Mouse (Mus musculus): ENCODE data around the gene Trmt6.

The Trmt6 gene

GRCm38 (mm10) chr2:132815608-132816314 is at the start of gene Trmt6, which contains the start of gene Mcm8:
Gene Trmt6, minus strand, starts transcription at chr2:132816055.
Gene Mcm8, plus strand, starts transcription at chr2:132816141.
- DNase-seq (ENCODE audit: low spot score) = peak; percentile 88

GRCm38 (mm10) chr2:132863325-132863724 is 47.5 kb upstream of the Trmt6 start:
- DNase-seq (ENCODE audit: low spot score) = no peak

DNA sequence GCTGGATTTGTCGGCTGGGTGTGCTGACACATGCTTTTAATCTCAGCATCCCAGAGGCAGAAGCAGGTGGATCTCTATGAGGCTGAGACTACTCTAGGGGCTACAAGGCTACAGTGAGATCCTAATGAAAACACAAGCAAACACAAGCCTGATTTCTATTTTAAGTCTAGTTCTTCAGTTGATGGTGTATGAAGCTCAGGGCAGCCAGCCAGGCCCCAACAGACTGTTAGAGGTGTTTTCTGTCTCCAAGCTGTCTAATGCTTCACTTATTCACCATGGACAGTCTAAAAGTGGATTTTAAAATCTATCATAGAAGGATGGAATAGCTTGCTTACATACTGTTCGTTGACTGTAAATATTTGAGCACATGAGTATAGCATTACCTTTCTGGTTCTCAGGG is 45.6 kb upstream of the Trmt6 start:
- DNase-seq (ENCODE audit: low spot score) = no peak

DNA sequence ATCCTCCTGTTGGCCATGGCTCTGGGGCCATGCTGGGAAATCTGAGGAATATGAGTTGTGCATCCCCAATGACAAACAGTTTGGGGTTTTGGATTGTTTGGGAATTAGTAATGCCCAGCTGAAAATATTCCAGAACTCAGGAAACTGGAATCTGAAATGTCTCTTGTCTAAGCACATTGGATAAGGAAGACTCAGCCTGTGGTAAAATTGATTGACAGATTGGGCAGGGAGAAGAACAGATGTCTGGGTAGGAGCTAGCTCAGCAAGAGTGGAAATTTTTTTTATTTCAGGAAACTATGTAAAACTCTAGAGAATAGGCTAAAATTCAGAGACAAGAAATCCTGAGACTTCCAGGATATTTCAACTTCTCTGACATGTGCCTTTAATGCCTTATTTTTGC is 44.6 kb upstream of the Trmt6 start:
- no peak for DNase-seq (ENCODE audit: low spot score)

DNA sequence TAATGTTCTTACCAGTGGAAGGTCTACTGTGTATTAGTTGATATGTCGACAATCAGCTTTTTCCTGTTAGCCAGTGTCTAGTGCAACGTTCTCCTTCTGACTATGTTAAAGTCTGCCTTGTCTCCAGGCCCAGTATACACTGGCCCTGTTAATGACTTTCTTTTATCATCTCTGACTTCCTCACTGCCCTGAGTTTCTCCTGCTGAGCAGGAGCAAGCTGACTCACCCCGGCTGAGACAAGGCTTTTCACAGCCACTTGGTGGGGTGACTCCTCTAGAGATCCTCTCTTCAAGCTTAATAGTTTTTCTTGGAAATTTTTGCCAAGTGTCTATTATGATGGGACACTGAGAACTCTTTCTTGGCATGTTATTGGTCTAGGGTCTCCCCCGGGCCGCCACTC is 40.5 kb upstream of the Trmt6 start:
- DNase-seq (ENCODE audit: low spot score) = no peak

- no peak for DNase-seq (ENCODE audit: low spot score)
These were observed 37.2 kb upstream of the Trmt6 start for GRCm38 (mm10) chr2:132853051-132853450.

DNA sequence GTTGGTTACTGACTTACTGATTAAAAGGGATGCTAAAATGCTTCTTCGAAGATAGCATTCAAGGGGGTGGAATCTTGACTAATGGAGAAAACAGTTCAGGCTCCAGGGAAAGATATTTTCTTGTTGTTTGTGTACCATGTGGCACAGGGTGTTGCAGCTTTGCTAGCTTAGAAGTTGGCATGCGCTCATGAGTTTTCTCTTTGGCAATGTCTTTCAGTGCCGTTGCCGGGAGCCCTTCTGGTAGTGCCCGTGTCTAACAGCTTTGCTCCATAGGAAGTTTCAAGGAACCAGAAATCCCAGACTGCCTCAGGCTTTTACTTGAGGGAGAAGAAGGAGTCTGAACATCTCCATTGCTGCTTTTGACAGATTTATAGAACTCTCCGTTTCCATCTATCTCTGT is 33.3 kb upstream of the Trmt6 start:
- DNase-seq (ENCODE audit: low spot score) = no peak

- DNase-seq (ENCODE audit: low spot score) = no peak
These were observed 32.5 kb upstream of the Trmt6 start for GRCm38 (mm10) chr2:132848361-132848760.

- DNase-seq (ENCODE audit: low spot score) = no peak
These were observed 31.7 kb upstream of the Trmt6 start for GRCm38 (mm10) chr2:132847581-132847980.

DNA sequence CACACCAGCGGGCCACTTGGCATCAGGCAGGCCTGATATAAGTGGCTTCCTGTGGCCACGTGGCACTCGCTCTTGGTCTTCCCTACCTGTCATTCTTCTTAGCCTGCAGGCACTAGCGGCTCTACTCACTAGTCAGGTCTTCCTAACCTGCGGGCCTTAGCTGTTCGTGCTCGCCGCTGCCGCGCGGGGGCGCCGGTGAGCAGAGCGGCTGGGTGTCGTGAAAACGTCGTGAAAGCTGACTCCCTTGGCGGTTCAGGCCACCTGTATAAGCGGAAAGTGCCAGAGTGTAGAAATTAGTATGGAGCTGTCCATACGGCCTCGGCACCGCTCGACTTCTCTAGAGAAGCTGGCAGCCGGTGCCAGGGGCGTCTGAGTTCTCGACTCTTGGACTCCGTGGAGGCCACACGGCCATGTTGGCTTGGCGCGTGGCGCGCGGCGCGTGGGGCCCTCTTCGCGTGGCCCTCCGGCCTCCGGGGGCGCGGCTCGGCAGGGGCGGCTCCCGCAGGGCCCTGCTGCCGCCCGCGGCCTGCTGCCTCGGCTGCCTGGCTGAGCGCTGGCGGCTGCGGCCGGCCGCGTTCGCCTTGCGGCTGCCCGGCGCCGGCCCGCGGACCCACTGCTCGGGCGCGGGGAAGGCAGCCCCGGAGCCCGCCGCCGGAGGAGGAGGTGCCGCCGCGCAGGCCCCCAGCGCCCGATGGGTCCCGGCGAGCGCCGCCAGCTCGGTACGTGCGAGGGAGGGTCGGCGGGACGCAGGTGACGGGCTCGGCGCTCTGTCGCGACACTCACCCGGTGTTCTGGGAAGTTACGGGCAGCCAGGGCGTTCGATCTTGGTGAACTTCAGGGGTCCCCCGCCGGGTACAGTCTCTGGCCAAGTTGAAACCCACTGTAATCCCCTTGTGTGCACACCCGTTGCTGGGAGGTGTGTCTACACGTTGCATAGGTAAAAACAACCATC is 30.8 kb upstream of the Trmt6 start, which contains the start of gene Crls1:
Gene Crls1, plus strand, starts transcription at position 260 of the 952 bp plus-strand sequence.
- DNase-seq (ENCODE audit: low spot score) = peak; percentile 98

GRCm38 (mm10) chr2:132841071-132841470 is 25.2 kb upstream of the Trmt6 start:
- no peak for DNase-seq (ENCODE audit: low spot score)

GRCm38 (mm10) chr2:132802976-132803375 is 12.9 kb downstream of the Trmt6 start:
- no peak for DNase-seq (ENCODE audit: low spot score)

DNA sequence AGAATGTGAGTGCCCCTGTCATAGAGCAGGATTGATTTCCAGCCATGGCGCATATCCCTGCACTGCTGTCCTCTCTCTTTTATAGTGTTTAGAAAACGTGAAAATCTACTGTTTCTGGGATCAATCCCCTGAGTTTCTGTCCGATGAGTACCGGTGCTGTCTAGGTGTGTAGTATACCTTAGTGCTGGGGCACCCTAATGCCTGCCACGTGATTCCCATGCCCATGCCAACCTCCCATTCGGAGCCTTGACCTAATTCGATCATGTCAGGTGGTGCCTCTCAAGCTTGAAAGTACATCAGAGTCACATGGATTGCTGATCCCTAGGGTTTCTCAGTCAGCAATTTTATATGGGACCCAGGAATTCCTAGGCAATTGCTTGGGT is 21.7 kb downstream of the Trmt6 start:
- DNase-seq (ENCODE audit: low spot score) = no peak

DNA sequence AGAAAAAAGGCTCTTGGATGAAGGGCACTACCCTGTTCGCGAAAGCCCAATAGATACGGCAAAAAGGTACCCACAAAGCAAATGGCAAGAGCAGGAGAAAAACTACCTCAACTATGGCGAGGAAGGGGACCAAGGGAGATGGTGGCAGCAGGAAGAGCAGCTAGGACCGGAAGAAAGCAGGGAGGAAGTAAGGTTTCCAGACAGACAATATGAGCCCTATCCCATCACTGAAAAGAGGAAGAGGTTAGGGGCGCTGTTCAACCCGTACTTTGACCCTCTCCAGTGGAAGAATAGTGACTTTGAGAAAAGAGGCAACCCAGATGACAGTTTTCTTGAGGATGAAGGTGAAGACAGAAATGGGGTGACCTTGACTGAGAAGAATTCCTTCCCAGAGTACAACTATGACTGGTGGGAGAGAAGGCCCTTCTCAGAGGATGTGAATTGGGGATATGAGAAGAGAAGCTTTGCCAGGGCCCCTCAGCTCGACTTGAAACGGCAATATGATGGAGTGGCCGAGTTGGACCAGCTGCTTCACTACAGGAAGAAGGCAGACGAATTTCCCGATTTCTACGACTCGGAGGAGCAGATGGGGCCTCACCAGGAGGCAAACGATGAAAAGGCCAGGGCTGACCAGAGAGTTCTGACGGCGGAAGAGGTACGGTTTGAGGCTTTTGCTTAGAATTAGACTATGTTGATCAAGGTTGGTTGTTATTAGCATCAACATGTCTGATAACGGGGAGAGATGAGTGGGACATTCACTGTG is 22.2 kb downstream of the Trmt6 start:
- no peak for DNase-seq (ENCODE audit: low spot score)

DNA sequence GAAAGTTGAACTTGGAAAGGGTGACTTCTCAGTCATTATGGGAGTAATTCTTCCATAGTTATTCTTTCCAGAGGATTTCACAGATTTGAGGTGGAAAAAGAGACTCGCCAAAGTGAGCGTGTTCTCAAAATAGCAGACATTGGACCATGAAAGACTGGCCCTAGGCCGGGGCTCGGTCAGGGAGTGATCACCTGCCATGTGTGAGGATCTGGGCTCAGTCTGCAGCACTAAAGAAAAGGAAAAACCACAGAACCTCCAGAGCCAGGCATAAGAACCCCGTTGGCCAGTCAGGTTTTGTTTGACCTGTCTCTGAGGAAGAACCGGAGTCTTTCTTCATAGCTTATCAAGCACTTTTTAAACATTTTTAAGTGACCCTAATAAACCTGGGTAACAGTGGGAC is 31.8 kb downstream of the Trmt6 start:
- DNase-seq (ENCODE audit: low spot score) = no peak

DNA sequence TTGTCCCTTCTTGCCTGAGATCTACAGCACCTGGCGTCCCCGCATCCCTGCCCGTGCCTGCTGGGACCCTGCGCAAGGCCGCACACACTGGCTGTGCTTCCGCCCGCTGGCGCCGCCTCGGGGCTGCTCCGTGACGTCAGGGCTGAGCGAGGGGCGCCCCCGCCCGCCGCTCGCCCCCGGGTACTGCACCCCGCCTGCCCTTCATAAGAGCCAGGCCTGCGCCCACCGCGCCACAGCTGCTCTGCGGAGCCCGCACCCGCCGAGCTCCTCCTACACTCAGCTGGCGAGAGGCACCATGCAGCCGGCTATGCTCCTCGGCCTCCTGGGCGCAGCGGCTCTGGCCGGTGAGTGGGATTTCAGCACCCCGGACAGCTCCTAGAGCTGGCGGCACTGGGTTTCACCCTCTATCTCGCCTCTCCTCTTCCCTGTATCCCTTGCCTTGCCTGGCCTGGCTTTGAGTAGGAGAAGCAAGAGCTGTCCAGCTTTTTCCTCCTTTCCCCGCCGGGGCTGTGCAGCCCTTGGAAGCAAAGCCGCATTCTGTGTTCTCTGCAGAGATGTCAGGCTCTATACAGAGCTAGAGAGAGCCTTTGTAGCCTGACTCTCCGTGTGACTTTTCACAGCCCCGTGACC is 34.3 kb downstream of the Trmt6 start:
- DNase-seq (ENCODE audit: low spot score) = peak; percentile 95

- no peak for DNase-seq (ENCODE audit: low spot score)
These were observed 34.9 kb downstream of the Trmt6 start, which contains the start of gene Chgb for GRCm38 (mm10) chr2:132780978-132781377. Gene Chgb, plus strand, starts transcription at chr2:132781278.

GRCm38 (mm10) chr2:132770822-132771221 is 45.0 kb downstream of the Trmt6 start:
- DNase-seq (ENCODE audit: low spot score) = no peak

GRCm38 (mm10) chr2:132757911-132758310 is 57.9 kb downstream of the Trmt6 start:
- no peak for DNase-seq (ENCODE audit: low spot score)
